Mouse (Mus musculus): ENCODE data around the gene A630001G21Rik.

The A630001G21Rik gene

GRCm38 (mm10) chr1:85771976-85772375 lies 6.5 kb downstream of the A630001G21Rik start:
- peak in 1 of 2 experiments; percentile 15 for DNase-seq (ENCODE audit: low spot score in 2 of 2)

- DNase-seq (ENCODE audit: low spot score in 2 of 2) = no peak
Measured at GRCm38 (mm10) chr1:85767754-85768153, 10.7 kb downstream of the A630001G21Rik start.

- DNase-seq (ENCODE audit: low spot score in 2 of 2) = no peak
Measured at GRCm38 (mm10) chr1:85766120-85766519, 12.3 kb downstream of the A630001G21Rik start.

GRCm38 (mm10) chr1:85764291-85764690 lies 14.2 kb downstream of the A630001G21Rik start:
- DNase-seq (ENCODE audit: low spot score in 2 of 2) = no peak

GRCm38 (mm10) chr1:85763386-85763785 lies 15.1 kb downstream of the A630001G21Rik start:
- no peak for DNase-seq (ENCODE audit: low spot score in 2 of 2)

GRCm38 (mm10) chr1:85761665-85762064 lies 16.8 kb downstream of the A630001G21Rik start:
- no peak for DNase-seq (ENCODE audit: low spot score in 2 of 2)

- DNase-seq (ENCODE audit: low spot score in 2 of 2) = no peak
Measured at GRCm38 (mm10) chr1:85758969-85759293, 19.5 kb downstream of the A630001G21Rik start.

- peak; percentile 44 to 58 for DNase-seq (ENCODE audit: low spot score in 2 of 2)
Measured at GRCm38 (mm10) chr1:85758231-85758968, 20.0 kb downstream of the A630001G21Rik start.

GRCm38 (mm10) chr1:85757531-85758230 lies 20.8 kb downstream of the A630001G21Rik start:
- DNase-seq (ENCODE audit: low spot score in 2 of 2) = peak in 1 of 2 experiments; percentile 33

GRCm38 (mm10) chr1:85751932-85752680 lies 26.3 kb downstream of the A630001G21Rik start:
- DNase-seq (ENCODE audit: low spot score in 2 of 2) = no peak

GRCm38 (mm10) chr1:85751494-85751893 lies 26.9 kb downstream of the A630001G21Rik start:
- DNase-seq (ENCODE audit: low spot score in 2 of 2) = no peak

- no peak for DNase-seq (ENCODE audit: low spot score in 2 of 2)
Measured at GRCm38 (mm10) chr1:85750650-85751049, 27.8 kb downstream of the A630001G21Rik start.

GRCm38 (mm10) chr1:85749829-85750228 lies 28.6 kb downstream of the A630001G21Rik start:
- DNase-seq (ENCODE audit: low spot score in 2 of 2) = no peak

- DNase-seq (ENCODE audit: low spot score in 2 of 2) = no peak
Measured at GRCm38 (mm10) chr1:85746511-85746910, 31.9 kb downstream of the A630001G21Rik start.

- no peak for DNase-seq (ENCODE audit: low spot score in 2 of 2)
Measured at GRCm38 (mm10) chr1:85744539-85744938, 33.9 kb downstream of the A630001G21Rik start.

GRCm38 (mm10) chr1:85742916-85743505 lies 35.4 kb downstream of the A630001G21Rik start:
- DNase-seq (ENCODE audit: low spot score in 2 of 2) = no peak

- no peak for DNase-seq (ENCODE audit: low spot score in 2 of 2)
Measured at GRCm38 (mm10) chr1:85742333-85742732, 36.1 kb downstream of the A630001G21Rik start.

GRCm38 (mm10) chr1:85740923-85741322 lies 37.5 kb downstream of the A630001G21Rik start:
- DNase-seq (ENCODE audit: low spot score in 2 of 2) = no peak

GRCm38 (mm10) chr1:85739819-85740218 lies 38.6 kb downstream of the A630001G21Rik start:
- DNase-seq (ENCODE audit: low spot score in 2 of 2) = no peak

- no peak for DNase-seq (ENCODE audit: low spot score in 2 of 2)
Measured at GRCm38 (mm10) chr1:85739000-85739399, 39.4 kb downstream of the A630001G21Rik start.

- peak; percentile 64 to 82 for DNase-seq (ENCODE audit: low spot score in 2 of 2)
Measured at GRCm38 (mm10) chr1:85736355-85737184, 41.9 kb downstream of the A630001G21Rik start.
